Mouse (Mus musculus): ENCODE data around the gene Cfap36. TPM values are rescaled to one million over a fixed set of nuclear protein-coding genes. Genes with fewer than 3 reads are reported as not detected.

The Cfap36 gene
- total and polyA plus RNA-seq, 3 experiments, result 26.5 to 38.7 (median 38.2) TPM

DNA sequence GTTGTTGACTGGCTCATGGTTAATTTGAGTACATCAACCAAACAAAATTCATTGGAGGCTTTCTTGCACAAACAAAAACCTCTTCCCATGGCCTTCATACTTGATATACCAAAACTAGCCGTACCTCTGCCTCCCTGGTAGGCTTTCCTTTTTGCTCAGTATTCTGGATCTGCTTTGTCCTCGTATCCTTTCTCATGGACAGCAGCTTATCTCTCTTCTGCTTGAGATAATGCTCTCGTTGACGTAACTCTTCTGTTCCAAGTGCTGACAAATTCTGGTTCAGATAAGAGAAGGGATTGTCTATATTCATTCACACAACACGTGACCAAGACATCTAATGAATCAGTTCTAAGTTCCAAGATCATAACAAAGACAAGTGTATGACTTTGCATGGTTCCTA is 24.9 kb downstream of the Cfap36 start:
- H3K4me2 ChIP-seq (ENCODE audit: insufficient read depth, low read depth, poor library complexity, severe bottlenecking), result no peak overlapping the region
- no peak for DNase-seq (ENCODE audit: extremely low read depth)
- no peak overlapping the region for H3K9ac ChIP-seq (ENCODE audit: insufficient read depth, low read depth)
- H3K4me1 ChIP-seq (ENCODE audit: control insufficient read depth in 1 of 2, insufficient read depth in 2 of 2), result peaks cover 0 to 11% of the 10 kb centered on the region in 2 experiments; a peak in 2 of 4 replicates
- dilution Hi-C loops (cut with MboI; ENCODE audit: extremely low pct_ligation_motif_present, extremely low pct_unique_long_range_greater_than_20kb, low sequenced_read_pairs), result no loop called here
- TF ChIP-seq ELF1 (IDR thresholded peaks at IDR 0.05; ENCODE audit: low read depth, low read length), result no peak
- TF ChIP-seq CTCF (conservative IDR thresholded peaks at IDR 0.05 in 1 of 2, IDR thresholded peaks at IDR 0.05 in 1 of 2; ENCODE audit: low read depth in 2 of 2, low read length in 2 of 2), result no peak
- H3K27ac ChIP-seq (ENCODE audit: insufficient read depth, low read depth), result no peak overlapping the region
- H3K36me3 ChIP-seq (replicated peaks in 1 of 2; ENCODE audit: control insufficient read depth in 1 of 2, insufficient read depth in 1 of 2, low read length in 1 of 2), result peaks cover 42 to 89% of the 10 kb centered on the region in 2 experiments
- no peaks in the 10 kb centered on the region for H3K9me3 ChIP-seq (replicated peaks; ENCODE audit: low read length)
- 0 out of 2 replicates have a peak, but pooled peaks cover 2% of the 10 kb centered on the region for H3K79me2 ChIP-seq (replicated peaks; ENCODE audit: control insufficient read depth, extremely low read depth, insufficient read depth, poor library complexity, severe bottlenecking)
- no peak overlapping the region for H3K4me3 ChIP-seq (replicated peaks in 1 of 3; ENCODE audit: low read depth in 2 of 3, low read length in 2 of 3, poor library complexity in 1 of 3)
- no peaks in the 10 kb centered on the region for H3K27me3 ChIP-seq (replicated peaks)
- in situ Hi-C loops (cut with MboI; ENCODE audit: low pct_ligation_motif_present, low pct_unique_long_range_greater_than_20kb, low sequenced_read_pairs), result no loop called here

DNA sequence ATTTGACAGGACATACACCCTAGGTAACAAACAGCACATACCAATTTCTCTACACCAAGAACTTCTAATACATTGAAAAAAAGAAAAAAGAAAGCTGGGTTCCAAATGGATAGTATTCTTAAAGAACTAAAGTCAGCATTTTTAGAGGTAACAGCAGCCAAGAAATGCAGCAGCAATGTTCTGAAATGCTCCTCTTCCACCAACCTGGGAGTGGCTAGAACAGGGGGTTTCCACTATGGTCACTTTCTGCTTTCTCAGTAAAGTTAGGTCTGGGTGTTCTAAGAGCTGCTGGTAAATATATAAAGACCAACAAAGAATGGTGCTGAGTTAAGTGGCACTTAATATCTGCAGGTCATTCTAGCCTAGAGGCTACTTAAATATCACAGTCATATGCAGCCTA is 28.2 kb downstream of the Cfap36 start:
- H3K79me2 ChIP-seq (replicated peaks; ENCODE audit: control insufficient read depth, extremely low read depth, insufficient read depth, poor library complexity, severe bottlenecking), result no peaks in the 10 kb centered on the region
- in situ Hi-C loops (cut with MboI; ENCODE audit: low pct_ligation_motif_present, low pct_unique_long_range_greater_than_20kb, low sequenced_read_pairs) (no loop called here), dilution Hi-C loops (cut with MboI; ENCODE audit: extremely low pct_ligation_motif_present, extremely low pct_unique_long_range_greater_than_20kb, low sequenced_read_pairs) (no loop called here)
- no peaks in the 10 kb centered on the region for H3K9me3 ChIP-seq (replicated peaks; ENCODE audit: low read length)
- H3K9ac ChIP-seq (ENCODE audit: insufficient read depth, low read depth), result no peak overlapping the region
- H3K4me1 ChIP-seq (ENCODE audit: control insufficient read depth in 1 of 2, insufficient read depth in 2 of 2), result peaks cover 0 to 11% of the 10 kb centered on the region in 2 experiments; a peak in 2 of 4 replicates
- no peak overlapping the region for H3K4me3 ChIP-seq (replicated peaks in 1 of 3; ENCODE audit: low read depth in 2 of 3, low read length in 2 of 3, poor library complexity in 1 of 3)
- H3K4me2 ChIP-seq (ENCODE audit: insufficient read depth, low read depth, poor library complexity, severe bottlenecking), result no peak overlapping the region
- no peak overlapping the region for H3K27ac ChIP-seq (ENCODE audit: insufficient read depth, low read depth)
- H3K27me3 ChIP-seq (replicated peaks), result no peaks in the 10 kb centered on the region
- 0 out of 2 replicates have a peak, but pooled peaks have one; percentile 64 for TF ChIP-seq MAFK (IDR thresholded peaks at IDR 0.05; ENCODE audit: insufficient replicate concordance, low read length)
- TF ChIP-seq POLR2A (IDR thresholded peaks at IDR 0.05; ENCODE audit: low read depth, low read length), result no peak
- DNase-seq (ENCODE audit: extremely low read depth), result no peak
- H3K36me3 ChIP-seq (replicated peaks in 1 of 2; ENCODE audit: control insufficient read depth in 1 of 2, insufficient read depth in 1 of 2, low read length in 1 of 2), result peaks cover 51 to 91% of the 10 kb centered on the region in 2 experiments

DNA sequence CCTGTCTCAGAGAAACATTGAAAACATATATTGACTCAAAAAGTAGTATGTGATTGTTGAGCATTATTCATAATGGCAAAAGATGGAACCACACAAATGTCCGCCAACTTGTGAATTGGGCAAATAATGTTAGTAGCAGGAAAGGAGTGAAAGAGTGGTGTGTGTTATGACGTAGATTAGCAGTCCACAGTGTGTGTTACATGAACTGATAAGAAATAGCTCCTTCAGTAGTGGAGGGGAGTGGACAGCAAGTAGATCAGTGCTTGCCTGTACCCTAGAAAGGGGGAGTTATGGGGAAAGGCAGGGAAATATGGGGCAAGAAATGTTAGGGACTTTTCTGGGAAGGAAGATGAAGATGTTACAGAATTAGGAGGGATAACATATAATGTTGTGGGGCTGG is 31.0 kb downstream of the Cfap36 start:
- no peaks in the 10 kb centered on the region for H3K9me3 ChIP-seq (replicated peaks; ENCODE audit: low read length)
- H3K4me2 ChIP-seq (ENCODE audit: insufficient read depth, low read depth, poor library complexity, severe bottlenecking), result no peak overlapping the region
- no peak for DNase-seq (ENCODE audit: extremely low read depth)
- dilution Hi-C loops (cut with MboI; ENCODE audit: extremely low pct_ligation_motif_present, extremely low pct_unique_long_range_greater_than_20kb, low sequenced_read_pairs), result no loop called here
- H3K4me3 ChIP-seq (replicated peaks in 1 of 3; ENCODE audit: low read depth in 2 of 3, low read length in 2 of 3, poor library complexity in 1 of 3), result no peak overlapping the region
- peaks cover 52 to 90% of the 10 kb centered on the region in 2 experiments for H3K36me3 ChIP-seq (replicated peaks in 1 of 2; ENCODE audit: control insufficient read depth in 1 of 2, insufficient read depth in 1 of 2, low read length in 1 of 2)
- in situ Hi-C loops (cut with MboI; ENCODE audit: low pct_ligation_motif_present, low pct_unique_long_range_greater_than_20kb, low sequenced_read_pairs), result no loop called here
- no peaks in the 10 kb centered on the region for H3K79me2 ChIP-seq (replicated peaks; ENCODE audit: control insufficient read depth, extremely low read depth, insufficient read depth, poor library complexity, severe bottlenecking)
- peaks cover 0 to 11% of the 10 kb centered on the region in 2 experiments; a peak in 2 of 4 replicates for H3K4me1 ChIP-seq (ENCODE audit: control insufficient read depth in 1 of 2, insufficient read depth in 2 of 2)
- no peak overlapping the region for H3K9ac ChIP-seq (ENCODE audit: insufficient read depth, low read depth)
- H3K27ac ChIP-seq (ENCODE audit: insufficient read depth, low read depth), result no peak overlapping the region
- no peaks in the 10 kb centered on the region for H3K27me3 ChIP-seq (replicated peaks)
- TF ChIP-seq ZKSCAN1 (IDR thresholded peaks at IDR 0.05; ENCODE audit: borderline replicate concordance, low read depth, low read length), result no peak
- TF ChIP-seq ZMIZ1 (IDR thresholded peaks at IDR 0.05; ENCODE audit: low read depth, low read length), result no peak
- TF ChIP-seq SMC3 (IDR thresholded peaks at IDR 0.05; ENCODE audit: low read depth, low read length), result no peak
- TF ChIP-seq POLR2A (IDR thresholded peaks at IDR 0.05; ENCODE audit: low read depth, low read length), result no peak
- TF ChIP-seq EP300 (IDR thresholded peaks at IDR 0.05; ENCODE audit: low read length), result no peak
- TF ChIP-seq USF2 (conservative IDR thresholded peaks at IDR 0.05; ENCODE audit: low read depth, low read length), result no peak
- no peak for TF ChIP-seq USF1 (IDR thresholded peaks at IDR 0.05; ENCODE audit: low read depth, low read length)
- TF ChIP-seq ETS1 (conservative IDR thresholded peaks at IDR 0.05; ENCODE audit: low read depth, low read length), result no peak
- TF ChIP-seq MXI1 (IDR thresholded peaks at IDR 0.05; ENCODE audit: low read depth, low read length), result no peak
- no peak for TF ChIP-seq MAZ (IDR thresholded peaks at IDR 0.05; ENCODE audit: low read depth, low read length)
- no peak for TF ChIP-seq GABPA (IDR thresholded peaks at IDR 0.05; ENCODE audit: insufficient replicate concordance, low read depth, low read length)
- TF ChIP-seq ZNF384 (IDR thresholded peaks at IDR 0.05; ENCODE audit: low read depth, low read length), result no peak
- no peak for TF ChIP-seq TCF12 (IDR thresholded peaks at IDR 0.05; ENCODE audit: low read depth, low read length)
- no peak for TF ChIP-seq SIN3A (IDR thresholded peaks at IDR 0.05; ENCODE audit: low read length)
- TF ChIP-seq RCOR1 (conservative IDR thresholded peaks at IDR 0.05; ENCODE audit: low read depth, low read length), result no peak
- no peak for TF ChIP-seq RAD21 (IDR thresholded peaks at IDR 0.05; ENCODE audit: low read depth, low read length)
- TF ChIP-seq JUN (IDR thresholded peaks at IDR 0.05; ENCODE audit: insufficient read depth, low read depth, low read length), result no peak
- no peak for TF ChIP-seq E2F4 (IDR thresholded peaks at IDR 0.05; ENCODE audit: insufficient replicate concordance, low read depth, low read length)
- no peak for TF ChIP-seq MEF2A (IDR thresholded peaks at IDR 0.05; ENCODE audit: borderline replicate concordance, low read depth, low read length)
- TF ChIP-seq JUND (conservative IDR thresholded peaks at IDR 0.05; ENCODE audit: low read depth, low read length), result no peak

Measured in CH12.LX (cell line).